Mouse (Mus musculus): Measurements from ENCODE around the gene Phldb3. TPM values are rescaled to one million over a fixed set of nuclear protein-coding genes. Genes with fewer than 3 reads are reported as not detected.
"Not testable (repeated sequence)": the region's sequence is repeated elsewhere in the genome, so short reads cannot be mapped to it uniquely, and the experiment has no call there.

Gene Phldb3
- total and polyA plus RNA-seq, 2 experiments from 2014 or later = 0.11 TPM; not detected in 1

GRCm38 (mm10) chr7:24610879-24611494 is 424 bp downstream of the Phldb3 start:
- Histone ChIP-seq H3K36me3 (ENCODE audit: insufficient read depth, low read length) (no peaks in the 10 kb centered on the region), H3K9ac (replicated peaks; ENCODE audit: low read length, poor library complexity, severe bottlenecking) (no peak overlapping the region; the same call in 1 of the 2 replicates), H3K27ac (ENCODE audit: low read depth, low read length) (no peak overlapping the region), H3K4me1 (ENCODE audit: insufficient read depth, low read length) (no peaks in the 10 kb centered on the region), H3K4me3 (ENCODE audit: low read depth, low read length) (peak overlapping the region; percentile 30), H3K27me3 (ENCODE audit: insufficient read depth, low read length) (peaks cover 37% of the 10 kb centered on the region), H3K9me3 (ENCODE audit: low read length) (no peaks in the 10 kb centered on the region), H3K4me2 (ENCODE audit: low read depth, low read length, poor library complexity, severe bottlenecking) (peak overlapping the region; percentile 50)
- TF ChIP-seq CTCF (IDR thresholded peaks at IDR 0.05) = no peak
- 1% methylated on average over 36 of the region's 36 CpGs for WGBS
- ATAC-seq (ENCODE audit: low FRiP score) (0 out of 2 replicates have a peak, but pooled peaks have one; percentile 20), DNase-seq (ENCODE audit: low spot score) (no peak)

GRCm38 (mm10) chr7:24611709-24612108 is 1.1 kb downstream of the Phldb3 start:
- 17% methylated on average over 7 of the region's 7 CpGs for WGBS

DNA sequence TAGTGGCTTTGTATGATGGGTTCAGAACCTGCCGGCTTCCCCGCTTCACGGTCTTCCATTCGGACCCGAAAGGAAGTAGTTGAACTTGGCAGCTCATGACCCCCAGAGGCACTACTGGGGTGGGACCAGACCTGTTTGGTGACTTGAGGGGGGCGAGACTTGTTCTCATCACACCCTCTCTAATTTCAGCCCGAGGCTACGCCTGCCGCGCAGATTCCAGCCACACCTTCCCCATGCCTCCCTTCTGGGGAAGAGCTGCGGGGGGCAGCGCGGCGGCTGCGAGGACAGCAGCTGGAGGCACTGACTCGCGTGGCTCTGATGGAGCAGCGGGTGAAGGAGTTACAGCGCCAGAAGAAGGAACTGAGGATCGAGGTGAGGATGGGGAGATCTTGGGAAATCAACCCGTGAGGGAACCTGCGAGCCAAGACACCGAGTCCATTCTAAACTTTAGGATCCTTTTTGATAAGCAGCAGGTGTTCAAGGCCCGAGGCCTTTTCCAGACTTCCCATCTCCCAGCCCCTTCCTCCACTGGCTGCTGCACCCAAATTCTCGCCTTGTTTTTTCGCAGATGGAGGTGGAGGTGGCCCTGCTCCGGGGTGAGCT is 1.8 kb downstream of the Phldb3 start:
- Histone ChIP-seq H3K9me3 (ENCODE audit: low read length) (no peaks in the 10 kb centered on the region), H3K36me3 (ENCODE audit: insufficient read depth, low read length) (no peaks in the 10 kb centered on the region), H3K4me2 (ENCODE audit: low read depth, low read length, poor library complexity, severe bottlenecking) (peak overlapping the region; percentile 18; the same call in 1 of the 2 replicates), H3K4me1 (ENCODE audit: insufficient read depth, low read length) (no peaks in the 10 kb centered on the region), H3K9ac (replicated peaks; ENCODE audit: low read length, poor library complexity, severe bottlenecking) (no peak overlapping the region), H3K27ac (ENCODE audit: low read depth, low read length) (no peak overlapping the region), H3K27me3 (ENCODE audit: insufficient read depth, low read length) (peaks cover 37% of the 10 kb centered on the region), H3K4me3 (ENCODE audit: low read depth, low read length) (peak overlapping the region; percentile 10; the same call in 1 of the 2 replicates)
- DNase-seq (ENCODE audit: low spot score) = no peak
- no peak for ATAC-seq (ENCODE audit: low FRiP score)
- WGBS = 8% methylated on average over 27 of the region's 27 CpGs
- no peak for TF ChIP-seq CTCF (IDR thresholded peaks at IDR 0.05)

More at GRCm38 (mm10) chr7:24611709-24612108, 1.1 kb downstream of the Phldb3 start:
- Histone ChIP-seq H3K27ac (ENCODE audit: low read depth, low read length) (no peak overlapping the region), H3K4me3 (ENCODE audit: low read depth, low read length) (peak overlapping the region; percentile 30; the same call in 1 of the 2 replicates), H3K27me3 (ENCODE audit: insufficient read depth, low read length) (peaks cover 37% of the 10 kb centered on the region), H3K36me3 (ENCODE audit: insufficient read depth, low read length) (no peaks in the 10 kb centered on the region), H3K4me1 (ENCODE audit: insufficient read depth, low read length) (no peaks in the 10 kb centered on the region), H3K4me2 (ENCODE audit: low read depth, low read length, poor library complexity, severe bottlenecking) (peak overlapping the region; percentile 50; the same call in 1 of the 2 replicates), H3K9ac (replicated peaks; ENCODE audit: low read length, poor library complexity, severe bottlenecking) (no peak overlapping the region), H3K9me3 (ENCODE audit: low read length) (no peaks in the 10 kb centered on the region)
- no peak for DNase-seq (ENCODE audit: low spot score)
- TF ChIP-seq CTCF (IDR thresholded peaks at IDR 0.05) = no peak
- no peak for ATAC-seq (ENCODE audit: low FRiP score)

DNA sequence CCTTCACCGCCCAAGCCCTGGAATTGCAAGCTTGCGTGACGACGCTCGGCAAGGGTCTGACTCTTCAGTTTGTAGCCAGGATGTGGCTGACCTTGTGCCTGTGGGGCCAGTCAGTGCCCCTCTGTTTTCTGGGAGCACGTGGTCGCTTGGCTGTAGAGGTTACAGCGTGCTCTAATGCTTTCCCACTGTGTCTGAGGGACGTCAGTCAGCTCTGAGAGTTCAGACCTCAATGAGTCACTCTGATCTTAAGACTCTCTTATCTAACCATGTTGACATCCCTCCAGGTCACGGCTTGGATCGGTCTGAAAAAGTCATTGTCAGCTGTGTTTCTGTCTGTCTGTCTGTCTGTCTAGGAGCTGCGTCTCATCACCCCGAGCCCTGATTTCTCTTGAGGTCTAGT is 4.3 kb downstream of the Phldb3 start:
- H3K36me3 ChIP-seq (ENCODE audit: insufficient read depth, low read length) = no peaks in the 10 kb centered on the region
- no peak overlapping the region for H3K27ac ChIP-seq (ENCODE audit: low read depth, low read length)
- no peak overlapping the region for H3K4me2 ChIP-seq (ENCODE audit: low read depth, low read length, poor library complexity, severe bottlenecking)
- H3K4me3 ChIP-seq (ENCODE audit: low read depth, low read length) = no peak overlapping the region
- WGBS = 79% methylated on average over 13 of the region's 13 CpGs
- H3K9me3 ChIP-seq (ENCODE audit: low read length) = no peaks in the 10 kb centered on the region
- no peak for DNase-seq (ENCODE audit: low spot score)
- no peak for TF ChIP-seq CTCF (IDR thresholded peaks at IDR 0.05)
- H3K27me3 ChIP-seq (ENCODE audit: insufficient read depth, low read length) = peaks cover 33% of the 10 kb centered on the region
- H3K9ac ChIP-seq (replicated peaks; ENCODE audit: low read length, poor library complexity, severe bottlenecking) = no peak overlapping the region
- no peaks in the 10 kb centered on the region for H3K4me1 ChIP-seq (ENCODE audit: insufficient read depth, low read length)
- no peak for ATAC-seq (ENCODE audit: low FRiP score)

DNA sequence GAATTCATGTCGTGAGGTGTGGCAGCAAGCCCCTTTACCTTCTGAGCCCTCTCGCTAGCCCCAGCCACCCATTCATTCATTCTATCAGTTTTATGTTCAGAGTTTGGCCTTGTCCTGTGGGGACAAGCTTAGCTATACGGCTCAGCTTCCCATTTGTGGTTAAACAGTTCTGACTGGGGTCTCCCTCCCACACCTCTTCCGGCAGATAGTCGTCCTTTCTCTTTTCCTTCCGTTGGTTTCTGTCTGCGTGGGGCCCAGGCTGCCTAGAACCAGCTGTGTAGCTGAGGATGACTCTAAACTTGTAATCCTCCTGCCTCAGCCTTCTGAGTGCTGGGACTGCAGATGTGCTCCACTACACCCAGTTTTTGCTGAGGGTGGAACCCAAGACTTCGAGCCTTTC is 7.2 kb downstream of the Phldb3 start:
- DNase-seq (ENCODE audit: low spot score) = no peak
- H3K36me3 ChIP-seq (ENCODE audit: insufficient read depth, low read length) = no peaks in the 10 kb centered on the region
- H3K27ac ChIP-seq (ENCODE audit: low read depth, low read length) = no peak overlapping the region
- no peaks in the 10 kb centered on the region for H3K4me1 ChIP-seq (ENCODE audit: insufficient read depth, low read length)
- no peaks in the 10 kb centered on the region for H3K9me3 ChIP-seq (ENCODE audit: low read length)
- peaks cover 8% of the 10 kb centered on the region; the same call in 1 of the 2 replicates for H3K27me3 ChIP-seq (ENCODE audit: insufficient read depth, low read length)
- no peak for TF ChIP-seq CTCF (IDR thresholded peaks at IDR 0.05)
- no peak for ATAC-seq (ENCODE audit: low FRiP score)
- no peak overlapping the region for H3K9ac ChIP-seq (replicated peaks; ENCODE audit: low read length, poor library complexity, severe bottlenecking)
- H3K4me2 ChIP-seq (ENCODE audit: low read depth, low read length, poor library complexity, severe bottlenecking) = no peak overlapping the region
- WGBS = 87% methylated on average over 8 of the region's 8 CpGs
- no peak overlapping the region for H3K4me3 ChIP-seq (ENCODE audit: low read depth, low read length)

DNA sequence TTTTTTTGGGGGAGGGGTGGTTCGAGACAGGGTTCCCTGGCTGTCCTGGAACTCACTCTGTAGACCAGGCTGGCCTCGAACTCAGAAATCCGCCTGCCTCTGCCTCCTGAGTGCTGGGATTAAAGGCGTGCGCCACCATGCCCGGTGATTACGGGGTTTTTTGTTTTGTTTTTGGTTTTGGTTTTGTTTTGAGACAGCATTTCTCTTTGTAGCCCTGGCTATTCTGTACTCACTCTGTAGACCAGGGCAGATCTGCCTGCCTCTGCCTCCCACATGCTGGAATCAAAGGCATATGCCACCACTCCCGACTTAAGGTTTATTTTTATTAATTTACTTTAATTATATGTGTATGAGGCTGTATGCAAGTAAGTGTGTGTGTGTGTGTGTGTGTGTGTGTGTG is 7.8 kb downstream of the Phldb3 start:
- ATAC-seq (ENCODE audit: low FRiP score); H3K4me3 ChIP-seq (ENCODE audit: low read depth, low read length); H3K36me3 ChIP-seq (ENCODE audit: insufficient read depth, low read length); H3K9me3 ChIP-seq (ENCODE audit: low read length); H3K9ac ChIP-seq (replicated peaks; ENCODE audit: low read length, poor library complexity, severe bottlenecking); H3K4me1 ChIP-seq (ENCODE audit: insufficient read depth, low read length); H3K27me3 ChIP-seq (ENCODE audit: insufficient read depth, low read length); DNase-seq (ENCODE audit: low spot score); H3K4me2 ChIP-seq (ENCODE audit: low read depth, low read length, poor library complexity, severe bottlenecking); H3K27ac ChIP-seq (ENCODE audit: low read depth, low read length): not testable (repeated sequence)
- WGBS = 93% methylated on average over 7 of the region's 8 CpGs
